Comparison of ENCODE assay signal across 30 mouse cellular contexts in genomic region chr16:45034401-45034800, GRCm38 (mm10). TPM values are rescaled to one million over a fixed set of nuclear protein-coding genes. Genes with fewer than 3 reads are reported as not detected.
A peak's percentile ranks its signal among the peaks of the same experiment; 100 is the strongest.
DNase-seq lines count a peak whose midpoint lies in the region; ATAC-seq and TF ChIP-seq lines count a peak whose summit lies in the region.
"Had no signal": no experiment of that assay in that cellular context is flagged by ENCODE, and none has a peak within 500 bp of the region (broad histone marks: within the 10 kb centered on the region; RNA-seq: fewer than 3 reads in every experiment).

No protein-coding gene starts in this region.

- no peak for TF ChIP-seq CTCF in forebrain, postnatal 0 days (IDR thresholded peaks at IDR 0.05; ENCODE audit: low read depth)
- no peak for TF ChIP-seq CTCF in left cerebral cortex, adult 2 months (IDR thresholded peaks at IDR 0.05)

- no peak overlapping the region for H3K9ac ChIP-seq in forebrain, postnatal 0 days
- no peak overlapping the region for H3K9ac ChIP-seq in midbrain, embryonic 13.5 days (replicated peaks)
- H3K9ac ChIP-seq: embryonic facial prominence, embryonic 12.5 days; hindbrain, embryonic 14.5 days; liver, embryonic 15.5 days; lung, embryonic 15.5 days; neural tube, embryonic 12.5 days had no signal

- no peaks in the 10 kb centered on the region for H3K4me1 ChIP-seq in heart, embryonic 10.5 days
- H3K4me1 ChIP-seq in forebrain, postnatal 0 days (ENCODE audit: insufficient read depth): no peaks in the 10 kb centered on the region
- H3K4me1 ChIP-seq in midbrain, embryonic 13.5 days (replicated peaks): no peaks in the 10 kb centered on the region
- H3K4me1 ChIP-seq: embryonic facial prominence, embryonic 12.5 days; limb, embryonic 10.5 days; liver, embryonic 15.5 days; lung, embryonic 15.5 days; neural tube, embryonic 12.5 days had no signal

- WGBS in heart, embryonic 10.5 days: 75% methylated on average over 1 of the region's 1 CpGs
- 39% methylated on average over 1 of the region's 1 CpGs for WGBS in forebrain, postnatal 0 days
- 89% methylated on average over 1 of the region's 1 CpGs for WGBS in midbrain, embryonic 13.5 days

- no peak for ATAC-seq in forebrain, postnatal 0 days
- no peak for ATAC-seq in midbrain, embryonic 13.5 days
- ATAC-seq: inflammation-experienced regulatory T-cells, adult 6 months; Patski had no signal

- H3K27me3 ChIP-seq in heart, embryonic 10.5 days (ENCODE audit: insufficient read depth, poor library complexity, severe bottlenecking): no peaks in the 10 kb centered on the region
- H3K27me3 ChIP-seq in forebrain, postnatal 0 days (ENCODE audit: insufficient read depth, low read length): no peaks in the 10 kb centered on the region
- no peaks in the 10 kb centered on the region for H3K27me3 ChIP-seq in midbrain, embryonic 13.5 days
- H3K27me3 ChIP-seq: CH12.LX; embryonic facial prominence, embryonic 12.5 days; liver, embryonic 15.5 days; lung, embryonic 15.5 days; megakaryocyte, embryonic 14.5 days; neural tube, embryonic 12.5 days; Patski had no signal

- no peaks in the 10 kb centered on the region for H3K9me3 ChIP-seq in heart, embryonic 10.5 days
- H3K9me3 ChIP-seq in forebrain, postnatal 0 days (ENCODE audit: low read length): no peaks in the 10 kb centered on the region
- H3K9me3 ChIP-seq in midbrain, embryonic 13.5 days: no peaks in the 10 kb centered on the region
- H3K9me3 ChIP-seq: embryonic facial prominence, embryonic 12.5 days; G1E; limb, embryonic 10.5 days; liver, embryonic 15.5 days; lung, embryonic 15.5 days; megakaryocyte, embryonic 14.5 days; neural tube, embryonic 12.5 days had no signal

- H3K36me3 ChIP-seq in heart, embryonic 10.5 days: no peaks in the 10 kb centered on the region
- H3K36me3 ChIP-seq in forebrain, postnatal 0 days (ENCODE audit: insufficient read depth): no peaks in the 10 kb centered on the region
- no peaks in the 10 kb centered on the region for H3K36me3 ChIP-seq in midbrain, embryonic 13.5 days
- H3K36me3 ChIP-seq: embryonic facial prominence, embryonic 12.5 days; G1E; limb, embryonic 10.5 days; liver, embryonic 15.5 days; lung, embryonic 15.5 days; neural tube, embryonic 12.5 days had no signal

- intact Hi-C loops in heart, postnatal 36 days (cut with DNase I): no loop called here
- intact Hi-C loops in left cerebral cortex, adult 2 months (cut with DNase I): no loop called here

- no peak overlapping the region for H3K4me3 ChIP-seq in heart, embryonic 10.5 days
- no peak overlapping the region for H3K4me3 ChIP-seq in forebrain, postnatal 0 days (ENCODE audit: low read depth, low read length)
- no peak overlapping the region for H3K4me3 ChIP-seq in midbrain, embryonic 13.5 days (replicated peaks)
- no peak overlapping the region for H3K4me3 ChIP-seq in left cerebral cortex, adult 2 months
- H3K4me3 ChIP-seq: embryonic facial prominence, embryonic 12.5 days; erythroblast, embryonic 14.5 days; limb, embryonic 10.5 days; liver, embryonic 15.5 days; lung, embryonic 15.5 days; megakaryocyte, embryonic 14.5 days; neural tube, embryonic 12.5 days had no signal

- peak; percentile 45 to 65 for DNase-seq in heart, adult 18-20 months
- no peak for DNase-seq in heart, embryonic 10.5 days (ENCODE audit: low spot score)
- peak; percentile 16 for DNase-seq in forebrain, postnatal 0 days
- DNase-seq in gastrocnemius, postnatal 25 days: peak; percentile 62
- peak; percentile 23 to 27 for DNase-seq in heart, postnatal 36 days
- DNase-seq in left cerebral cortex, adult 2 months (ENCODE audit: extremely low spot score in 1 of 2, low spot score in 2 of 2): no peak
- DNase-seq: adrenal gland, adult 8-10 months; B cell, adult 2 months; cerebellum, adult 18-20 months; cerebellum, postnatal 14 days; kidney, adult 18-20 months; kidney, postnatal 10 days; liver; lung, postnatal 36 days; midbrain, embryonic 14.5 days; right cerebral cortex, postnatal 14 days; thymus, postnatal 36 days had no signal

- no peak overlapping the region for H3K27ac ChIP-seq in heart, embryonic 10.5 days
- no peak overlapping the region for H3K27ac ChIP-seq in forebrain, postnatal 0 days (ENCODE audit: low read depth, low read length)
- H3K27ac ChIP-seq in midbrain, embryonic 13.5 days: no peak overlapping the region
- H3K27ac ChIP-seq in left cerebral cortex, adult 2 months: no peak overlapping the region
- H3K27ac ChIP-seq: embryonic facial prominence, embryonic 12.5 days; hindbrain, embryonic 14.5 days; limb, embryonic 10.5 days; liver, embryonic 15.5 days; lung, embryonic 15.5 days; neural tube, embryonic 12.5 days had no signal

- H3K4me2 ChIP-seq in forebrain, postnatal 0 days (ENCODE audit: low read depth): no peak overlapping the region
- no peak overlapping the region for H3K4me2 ChIP-seq in midbrain, embryonic 13.5 days (replicated peaks)
- H3K4me2 ChIP-seq: embryonic facial prominence, embryonic 12.5 days; hindbrain, embryonic 14.5 days; liver, embryonic 15.5 days; lung, embryonic 15.5 days; neural tube, embryonic 12.5 days had no signal

RNA-seq across cellular contexts. Expression of gene Ccdc80, which starts 58.8 kb away (rescaled TPM):
- 10 to 100 TPM; 48.8 to 52.1 TPM for total RNA-seq in heart, adult 18-20 months (2021)
- polyA plus RNA-seq in heart, embryonic 10.5 days (2016; fragmentation: Nextera tagmentation; extraction: Ambion mirVana): 66.7 and 78.8 TPM in 2 replicates
- total RNA-seq in forebrain, postnatal 0 days (2014; rRNA removed): 11.5 and 15.9 TPM in 2 replicates
- polyA plus RNA-seq in forebrain, postnatal 0 days (2015; fragmentation: Nextera tagmentation; extraction: Ambion mirVana): 19.5 and 22.4 TPM in 2 replicates
- total RNA-seq in gastrocnemius, postnatal 25 days (2021): 10 to 100 TPM; 25.1 to 75.4 TPM
- 10 to 100 TPM; 85.3 to 92.6 TPM for total RNA-seq in heart, postnatal 36 days (2021)
- 4.4 and 5.1 TPM in 2 replicates for polyA plus RNA-seq in midbrain, embryonic 13.5 days (2015; fragmentation: Nextera tagmentation; extraction: Ambion mirVana)
- total RNA-seq in left cerebral cortex, adult 2 months (2021): 1 to 10 TPM; 5.1 to 5.7 TPM
- polyA plus RNA-seq: G1E had no signal

Comparison
In these comparisons a context has a peak if more than half of its experiments do, and no peak if none do; other contexts are left out.
1. DNase-seq: peak in heart, adult 18-20 months (2 of 2), forebrain, postnatal 0 days (single experiment), gastrocnemius, postnatal 25 days (single experiment) and heart, postnatal 36 days (2 of 2); none in heart, embryonic 10.5 days (single experiment) and left cerebral cortex, adult 2 months (0 of 2).